17 mouse cellular contexts compared by ENCODE assay signal in the genomic region with DNA sequence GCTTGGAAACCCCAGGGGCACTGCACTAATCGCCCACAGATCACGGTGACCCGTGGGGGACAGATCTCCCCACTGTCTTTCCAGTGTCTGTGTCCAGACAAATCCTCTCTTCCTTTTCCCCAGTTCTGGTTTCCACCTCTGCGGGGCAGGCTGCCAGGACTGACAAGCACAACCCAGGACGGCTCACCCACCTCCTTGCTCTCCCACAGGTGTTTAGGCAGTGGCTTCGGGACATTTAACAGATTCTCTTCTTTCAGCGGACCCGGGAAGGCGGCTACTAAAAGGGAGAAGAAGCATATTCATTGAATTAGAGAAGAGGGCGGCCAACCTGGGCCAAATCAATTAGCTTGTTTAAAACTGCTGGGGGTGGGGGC.
DNase-seq lines count a peak whose midpoint lies in the region; ATAC-seq and TF ChIP-seq lines count a peak whose summit lies in the region.
"Had no signal": no experiment of that assay in that cellular context is flagged by ENCODE, and none has a peak within 500 bp of the region (broad histone marks: within the 10 kb centered on the region; RNA-seq: fewer than 3 reads in every experiment).

No protein-coding gene starts in this region.

- H3K27me3 ChIP-seq in hindbrain, postnatal 0 days (ENCODE audit: insufficient read depth, low read length): no peaks in the 10 kb centered on the region
- H3K27me3 ChIP-seq in hindbrain, embryonic 12.5 days: no peaks in the 10 kb centered on the region
- H3K27me3 ChIP-seq in midbrain, embryonic 13.5 days: no peaks in the 10 kb centered on the region
- no peaks in the 10 kb centered on the region for H3K27me3 ChIP-seq in midbrain, postnatal 0 days (ENCODE audit: insufficient read depth, low read length)
- H3K27me3 ChIP-seq in embryonic facial prominence, embryonic 14.5 days (replicated peaks; ENCODE audit: control insufficient read depth, insufficient read depth, low read length): no peaks in the 10 kb centered on the region
- H3K27me3 ChIP-seq: hindbrain, embryonic 13.5 days; liver, embryonic 15.5 days had no signal

- H3K4me3 ChIP-seq in hindbrain, postnatal 0 days (ENCODE audit: low read length): no peak overlapping the region
- no peak overlapping the region for H3K4me3 ChIP-seq in hindbrain, embryonic 12.5 days
- no peak overlapping the region for H3K4me3 ChIP-seq in midbrain, embryonic 13.5 days (replicated peaks)
- no peak overlapping the region for H3K4me3 ChIP-seq in midbrain, postnatal 0 days (ENCODE audit: low read depth, low read length)
- no peak overlapping the region for H3K4me3 ChIP-seq in embryonic facial prominence, embryonic 14.5 days (ENCODE audit: low read depth, low read length)
- H3K4me3 ChIP-seq: hindbrain, embryonic 13.5 days; liver, embryonic 15.5 days had no signal

- no peak overlapping the region for H3K4me2 ChIP-seq in hindbrain, postnatal 0 days (ENCODE audit: low read depth, low read length)
- no peak overlapping the region for H3K4me2 ChIP-seq in hindbrain, embryonic 12.5 days (replicated peaks)
- no peak overlapping the region for H3K4me2 ChIP-seq in midbrain, embryonic 13.5 days (replicated peaks)
- H3K4me2 ChIP-seq in midbrain, postnatal 0 days (ENCODE audit: low read depth, low read length, poor library complexity, severe bottlenecking): no peak overlapping the region
- no peak overlapping the region for H3K4me2 ChIP-seq in embryonic facial prominence, embryonic 14.5 days (ENCODE audit: low read depth, low read length)
- H3K4me2 ChIP-seq: hindbrain, embryonic 13.5 days; liver, embryonic 15.5 days had no signal

- TF ChIP-seq CTCF in hindbrain, postnatal 0 days (IDR thresholded peaks at IDR 0.05; ENCODE audit: low read depth): no peak
- no peak for TF ChIP-seq CTCF in midbrain, postnatal 0 days (IDR thresholded peaks at IDR 0.05)

- ATAC-seq in hindbrain, postnatal 0 days: no peak
- no peak for ATAC-seq in hindbrain, embryonic 12.5 days (ENCODE audit: low FRiP score)
- no peak for ATAC-seq in midbrain, embryonic 13.5 days
- no peak for ATAC-seq in midbrain, postnatal 0 days (ENCODE audit: low FRiP score)
- no peak for ATAC-seq in embryonic facial prominence, embryonic 14.5 days (ENCODE audit: low read depth)
- no peak for ATAC-seq in megakaryocyte-erythroid progenitor cell, adult 5-6 weeks (replicated peaks; ENCODE audit: low FRiP score, low TSS enrichment, poor library complexity, severe bottlenecking)
- ATAC-seq: intestine, embryonic 16.5 days had no signal

- 23% methylated on average over 10 of the region's 10 CpGs for WGBS in hindbrain, postnatal 0 days
- WGBS in hindbrain, embryonic 12.5 days: 14% methylated on average over 10 of the region's 10 CpGs
- 9% methylated on average over 10 of the region's 10 CpGs for WGBS in midbrain, embryonic 13.5 days
- WGBS in midbrain, postnatal 0 days: 17% methylated on average over 10 of the region's 10 CpGs
- WGBS in embryonic facial prominence, embryonic 14.5 days: 11% methylated on average over 10 of the region's 10 CpGs

- no peak for DNase-seq in hindbrain, postnatal 0 days (ENCODE audit: low spot score)
- DNase-seq in midbrain, postnatal 0 days (ENCODE audit: low spot score): no peak
- DNase-seq in ZHBTc4 (ENCODE audit: low read depth, low spot score): peak; percentile 69
- peak; percentile 15 for DNase-seq in embryonic facial prominence, embryonic 14.5 days (ENCODE audit: low spot score)
- DNase-seq in thymus, postnatal 25 days: no peak
- DNase-seq: adrenal gland, postnatal 25 days; cerebellum, adult 18-20 months; gastrocnemius, postnatal 14 days; lung, postnatal 14 days; right cerebral cortex, postnatal 14 days; thymus, postnatal 36 days had no signal

- H3K27ac ChIP-seq in hindbrain, postnatal 0 days: peak overlapping the region; percentile 36; the same call in 1 of the 2 replicates
- H3K27ac ChIP-seq in hindbrain, embryonic 12.5 days: no peak overlapping the region
- 0 out of 2 replicates have a peak overlapping the region, but pooled peaks have one; percentile 3 for H3K27ac ChIP-seq in midbrain, embryonic 13.5 days
- H3K27ac ChIP-seq in midbrain, postnatal 0 days (ENCODE audit: low read depth, low read length): no peak overlapping the region
- no peak overlapping the region for H3K27ac ChIP-seq in embryonic facial prominence, embryonic 14.5 days (replicated peaks; ENCODE audit: low read depth, low read length)
- H3K27ac ChIP-seq: hindbrain, embryonic 13.5 days; liver, embryonic 15.5 days had no signal

- no peaks in the 10 kb centered on the region for H3K4me1 ChIP-seq in hindbrain, postnatal 0 days (ENCODE audit: insufficient read depth, low read length)
- peaks cover 4% of the 10 kb centered on the region; the same call in 1 of the 2 replicates for H3K4me1 ChIP-seq in hindbrain, embryonic 12.5 days
- H3K4me1 ChIP-seq in midbrain, embryonic 13.5 days (replicated peaks): peaks cover 7% of the 10 kb centered on the region; the same call in 1 of the 2 replicates
- H3K4me1 ChIP-seq in midbrain, postnatal 0 days (ENCODE audit: insufficient read depth, low read length): no peaks in the 10 kb centered on the region
- 0 out of 2 replicates have a peak, but pooled peaks cover 4% of the 10 kb centered on the region for H3K4me1 ChIP-seq in embryonic facial prominence, embryonic 14.5 days (ENCODE audit: control insufficient read depth, insufficient read depth, low read length)
- H3K4me1 ChIP-seq: hindbrain, embryonic 13.5 days; liver, embryonic 15.5 days had no signal

- H3K9ac ChIP-seq in hindbrain, postnatal 0 days (replicated peaks; ENCODE audit: low read length): no peak overlapping the region
- no peak overlapping the region for H3K9ac ChIP-seq in hindbrain, embryonic 12.5 days
- H3K9ac ChIP-seq in midbrain, embryonic 13.5 days (replicated peaks): no peak overlapping the region
- H3K9ac ChIP-seq in midbrain, postnatal 0 days (replicated peaks; ENCODE audit: low read length, poor library complexity, severe bottlenecking): no peak overlapping the region
- H3K9ac ChIP-seq in embryonic facial prominence, embryonic 14.5 days (ENCODE audit: low read depth, low read length): no peak overlapping the region
- H3K9ac ChIP-seq: hindbrain, embryonic 13.5 days; liver, embryonic 15.5 days had no signal

- no peaks in the 10 kb centered on the region for H3K9me3 ChIP-seq in hindbrain, postnatal 0 days (ENCODE audit: low read length)
- H3K9me3 ChIP-seq in hindbrain, embryonic 12.5 days (replicated peaks): no peaks in the 10 kb centered on the region
- no peaks in the 10 kb centered on the region for H3K9me3 ChIP-seq in midbrain, embryonic 13.5 days
- no peaks in the 10 kb centered on the region for H3K9me3 ChIP-seq in midbrain, postnatal 0 days (ENCODE audit: low read length)
- no peaks in the 10 kb centered on the region for H3K9me3 ChIP-seq in embryonic facial prominence, embryonic 14.5 days (ENCODE audit: control insufficient read depth, low read length)
- H3K9me3 ChIP-seq: hindbrain, embryonic 13.5 days; liver, embryonic 15.5 days had no signal

- peaks cover 28% of the 10 kb centered on the region for H3K36me3 ChIP-seq in hindbrain, postnatal 0 days (ENCODE audit: insufficient read depth, low read length)
- 0 out of 2 replicates have a peak, but pooled peaks cover 8% of the 10 kb centered on the region for H3K36me3 ChIP-seq in hindbrain, embryonic 12.5 days
- H3K36me3 ChIP-seq in midbrain, embryonic 13.5 days: peaks cover 15% of the 10 kb centered on the region
- peaks cover 31% of the 10 kb centered on the region for H3K36me3 ChIP-seq in midbrain, postnatal 0 days (ENCODE audit: insufficient read depth, low read length)
- peaks cover 30% of the 10 kb centered on the region for H3K36me3 ChIP-seq in embryonic facial prominence, embryonic 14.5 days (ENCODE audit: control insufficient read depth, insufficient read depth, low read length)
- H3K36me3 ChIP-seq: liver, embryonic 15.5 days had no signal

Comparison
In these comparisons a context has a peak if more than half of its experiments do, and no peak if none do; other contexts are left out.
1. H3K27ac ChIP-seq: peak in hindbrain, postnatal 0 days (single experiment) and midbrain, embryonic 13.5 days (single experiment); none in hindbrain, embryonic 12.5 days (single experiment), midbrain, postnatal 0 days (single experiment) and embryonic facial prominence, embryonic 14.5 days (single experiment).
2. DNase-seq: peak in ZHBTc4 (single experiment) and embryonic facial prominence, embryonic 14.5 days (single experiment); none in hindbrain, postnatal 0 days (single experiment), midbrain, postnatal 0 days (single experiment) and thymus, postnatal 25 days (single experiment).